10 mouse cellular contexts compared by ENCODE assay signal in genomic region chr19:56808771-56809170, GRCm38 (mm10). TPM values are rescaled to one million over a fixed set of nuclear protein-coding genes. Genes with fewer than 3 reads are reported as not detected.
A peak's percentile ranks its signal among the peaks of the same experiment; 100 is the strongest.
DNase-seq lines count a peak whose midpoint lies in the region; ATAC-seq and TF ChIP-seq lines count a peak whose summit lies in the region.
"Had no signal": no experiment of that assay in that cellular context is flagged by ENCODE, and none has a peak within 500 bp of the region (broad histone marks: within the 10 kb centered on the region; RNA-seq: fewer than 3 reads in every experiment).

No protein-coding gene starts in this region.

- peak; percentile 45 for TF ChIP-seq CTCF in liver, embryonic 14.5 days (IDR thresholded peaks at IDR 0.05; ENCODE audit: low read depth)
- TF ChIP-seq CTCF in MEL (IDR thresholded peaks at IDR 0.05 in 2 of 3, conservative IDR thresholded peaks at IDR 0.05 in 1 of 3; ENCODE audit: control insufficient read depth in 1 of 3, insufficient read depth in 1 of 3, low read depth in 2 of 3, low read length in 3 of 3, poor library complexity in 1 of 3, severe bottlenecking in 1 of 3) = peak; percentile 60 to 66 (median 61)
- peak; percentile 71 for TF ChIP-seq CTCF in hindbrain, postnatal 0 days (IDR thresholded peaks at IDR 0.05; ENCODE audit: low read depth)

- no peak overlapping the region for H3K4me2 ChIP-seq in liver, embryonic 14.5 days (ENCODE audit: low read depth)
- no peak overlapping the region for H3K4me2 ChIP-seq in liver, embryonic 12.5 days
- H3K4me2 ChIP-seq in hindbrain, postnatal 0 days (ENCODE audit: low read depth, low read length) = no peak overlapping the region
- H3K4me2 ChIP-seq: intestine, embryonic 15.5 days had no signal

- no peak overlapping the region for H3K4me3 ChIP-seq in liver, embryonic 14.5 days (ENCODE audit: insufficient read depth in 1 of 2, low read depth in 2 of 2, low read length in 2 of 2)
- no peak overlapping the region for H3K4me3 ChIP-seq in liver, embryonic 12.5 days
- H3K4me3 ChIP-seq in MEL (ENCODE audit: control insufficient read depth in 1 of 2, insufficient read depth in 1 of 2, low read depth in 2 of 2, low read length in 2 of 2) = no peak overlapping the region
- H3K4me3 ChIP-seq in hindbrain, postnatal 0 days (ENCODE audit: low read length) = no peak overlapping the region
- H3K4me3 ChIP-seq: intestine, embryonic 15.5 days had no signal

- DNase-seq in cerebellum, postnatal 10 days = peak; percentile 43 to 62
- no peak for DNase-seq in cerebellum, adult 9-10 months
- DNase-seq in liver, embryonic 14.5 days (ENCODE audit: low read depth in 3 of 3, low spot score in 3 of 3) = no peak
- DNase-seq in MEL (ENCODE audit: low read depth, low spot score) = peak; percentile 38
- peak; percentile 79 for DNase-seq in hindbrain, postnatal 0 days (ENCODE audit: low spot score)
- DNase-seq in adrenal gland, postnatal 36 days = no peak
- DNase-seq in frontal cortex, adult 2 months (ENCODE audit: extremely low spot score in 1 of 2, low spot score in 1 of 2) = no peak
- DNase-seq: cerebellum, adult 8-10 months had no signal

- no peak overlapping the region for H3K9ac ChIP-seq in liver, embryonic 14.5 days (replicated peaks)
- no peak overlapping the region for H3K9ac ChIP-seq in liver, embryonic 12.5 days
- H3K9ac ChIP-seq in MEL (ENCODE audit: control insufficient read depth, low read depth, low read length, poor library complexity, severe bottlenecking) = no peak overlapping the region
- H3K9ac ChIP-seq in hindbrain, postnatal 0 days (replicated peaks; ENCODE audit: low read length) = no peak overlapping the region
- H3K9ac ChIP-seq: intestine, embryonic 15.5 days had no signal

- H3K36me3 ChIP-seq in liver, embryonic 14.5 days (replicated peaks; ENCODE audit: control insufficient read depth, insufficient read depth, low read depth) = peaks cover 12% of the 10 kb centered on the region
- H3K36me3 ChIP-seq in liver, embryonic 12.5 days = peaks cover 76% of the 10 kb centered on the region
- H3K36me3 ChIP-seq in MEL (ENCODE audit: control insufficient read depth in 1 of 2, insufficient read depth in 2 of 2, low read length in 2 of 2) = peaks cover 19 to 31% of the 10 kb centered on the region in 2 experiments
- H3K36me3 ChIP-seq in hindbrain, postnatal 0 days (ENCODE audit: insufficient read depth, low read length) = peaks cover 20% of the 10 kb centered on the region; the same call in 1 of the 2 replicates

- H3K4me1 ChIP-seq in liver, embryonic 14.5 days (replicated peaks; ENCODE audit: control insufficient read depth in 2 of 2, insufficient read depth in 2 of 2, low read length in 1 of 2) = peaks cover 0 to 5% of the 10 kb centered on the region in 2 experiments; a peak in 1 of 4 replicates
- peaks cover 17% of the 10 kb centered on the region for H3K4me1 ChIP-seq in liver, embryonic 12.5 days
- H3K4me1 ChIP-seq in MEL (ENCODE audit: control insufficient read depth in 1 of 2, insufficient read depth in 2 of 2, low read length in 2 of 2) = peaks cover 9 to 12% of the 10 kb centered on the region in 2 experiments
- H3K4me1 ChIP-seq in hindbrain, postnatal 0 days (ENCODE audit: insufficient read depth, low read length) = no peaks in the 10 kb centered on the region

- ATAC-seq in liver, embryonic 14.5 days (ENCODE audit: insufficient read depth) = no peak
- ATAC-seq in liver, embryonic 12.5 days = no peak
- ATAC-seq in hindbrain, postnatal 0 days = no peak
- ATAC-seq: intestine, embryonic 15.5 days had no signal

- no peak overlapping the region for H3K27ac ChIP-seq in liver, embryonic 14.5 days
- no peak overlapping the region for H3K27ac ChIP-seq in liver, embryonic 12.5 days
- H3K27ac ChIP-seq in MEL (ENCODE audit: control insufficient read depth, low read depth, low read length) = no peak overlapping the region
- no peak overlapping the region for H3K27ac ChIP-seq in hindbrain, postnatal 0 days
- H3K27ac ChIP-seq: intestine, embryonic 15.5 days had no signal

- peaks cover 2% of the 10 kb centered on the region; the same call in 1 of the 2 replicates for H3K79me2 ChIP-seq in MEL (ENCODE audit: control insufficient read depth, insufficient read depth, low read length, poor library complexity)

- peak; percentile 30 for TF ChIP-seq RAD21 in MEL (IDR thresholded peaks at IDR 0.05; ENCODE audit: low read depth, low read length)

- no peak for TF ChIP-seq EP300 in liver, embryonic 14.5 days (IDR thresholded peaks at IDR 0.05; ENCODE audit: low read depth)
- TF ChIP-seq EP300 in MEL (IDR thresholded peaks at IDR 0.05; ENCODE audit: low read depth in 1 of 2, low read length in 2 of 2) = no peak

- H3K27me3 ChIP-seq in liver, embryonic 14.5 days (ENCODE audit: control insufficient read depth, insufficient read depth, low read length) = no peaks in the 10 kb centered on the region
- H3K27me3 ChIP-seq in liver, embryonic 12.5 days (replicated peaks) = no peaks in the 10 kb centered on the region
- no peaks in the 10 kb centered on the region for H3K27me3 ChIP-seq in MEL (ENCODE audit: control insufficient read depth in 1 of 2, insufficient read depth in 2 of 2, low read length in 2 of 2)
- no peaks in the 10 kb centered on the region for H3K27me3 ChIP-seq in hindbrain, postnatal 0 days (ENCODE audit: insufficient read depth, low read length)
- H3K27me3 ChIP-seq: intestine, embryonic 15.5 days had no signal

- H3K9me3 ChIP-seq in liver, embryonic 14.5 days (ENCODE audit: control insufficient read depth, low read length) = no peaks in the 10 kb centered on the region
- no peaks in the 10 kb centered on the region for H3K9me3 ChIP-seq in liver, embryonic 12.5 days (replicated peaks)
- no peaks in the 10 kb centered on the region for H3K9me3 ChIP-seq in MEL (replicated peaks; ENCODE audit: insufficient read depth, low read length)
- no peaks in the 10 kb centered on the region for H3K9me3 ChIP-seq in hindbrain, postnatal 0 days (ENCODE audit: low read length)
- H3K9me3 ChIP-seq: intestine, embryonic 15.5 days had no signal

- no peak for TF ChIP-seq POLR2A in MEL (IDR thresholded peaks at IDR 0.05; ENCODE audit: control insufficient read depth in 1 of 2, insufficient read depth in 1 of 2, low read depth in 1 of 2, low read length in 2 of 2, poor library complexity in 1 of 2)

- WGBS in liver, embryonic 14.5 days (ENCODE audit: insufficient replicate concordance) = 65% methylated on average over 5 of the region's 5 CpGs
- 62% methylated on average over 5 of the region's 5 CpGs for WGBS in liver, embryonic 12.5 days (ENCODE audit: insufficient replicate concordance)
- WGBS in hindbrain, postnatal 0 days = 52% methylated on average over 5 of the region's 5 CpGs

TF ChIP-seq in MEL, 35 proteins besides CTCF, POLR2A, EP300 and RAD21:
- TF ChIP-seq USF2 (IDR thresholded peaks at IDR 0.05; ENCODE audit: borderline replicate concordance in 1 of 2, insufficient read depth in 1 of 2, low read depth in 1 of 2, low read length in 2 of 2) (no peak), MAX (IDR thresholded peaks at IDR 0.05; ENCODE audit: low read length) (no peak), SMC3 (IDR thresholded peaks at IDR 0.05; ENCODE audit: low read depth, low read length) (peak; percentile 37; the same call in 1 of the 2 replicates), SIN3A (IDR thresholded peaks at IDR 0.05; ENCODE audit: low read length) (peak; percentile 34; the same call in 1 of the 2 replicates), MXI1 (IDR thresholded peaks at IDR 0.05; ENCODE audit: low read depth, low read length) (no peak), ZC3H11A (IDR thresholded peaks at IDR 0.05; ENCODE audit: low read depth, low read length) (0 out of 2 replicates have a peak, but pooled peaks have one; percentile 6)

RNA-seq across cellular contexts. Expression of gene Ccdc186, which starts 13.2 kb away (rescaled TPM):
- polyA plus RNA-seq in liver, embryonic 14.5 days (2012; rRNA removed) = 1.5 and 2.3 TPM in 2 replicates
- polyA plus RNA-seq in liver, embryonic 14.5 days (2014; fragmentation: Nextera tagmentation; extraction: Ambion mirVana) = 4.9 and 5.1 TPM in 2 replicates
- 7.7 and 8.1 TPM in 2 replicates for polyA plus RNA-seq in liver, embryonic 12.5 days (2016; fragmentation: Nextera tagmentation; extraction: Ambion mirVana)
- 7.9 and 21.8 TPM in 2 replicates for total RNA-seq in MEL (2012; rRNA removed)
- 10 to 100 TPM; 21.9 to 72.2 TPM for polyA plus RNA-seq in MEL (2012; ENCODE audit: insufficient read depth in 1 of 2, insufficient read length in 2 of 2, low read depth in 1 of 2, low replicate concordance in 2 of 2, missing spikeins in 1 of 2)
- total RNA-seq in hindbrain, postnatal 0 days (2014; rRNA removed) = 11.7 and 12.4 TPM in 2 replicates
- polyA plus RNA-seq in hindbrain, postnatal 0 days (2015; fragmentation: Nextera tagmentation; extraction: Ambion mirVana) = 21.7 and 22.7 TPM in 2 replicates
- total RNA-seq in adrenal gland, postnatal 36 days (2021) = 10 to 100 TPM; 22.9 to 27.2 TPM
- polyA plus RNA-seq in frontal cortex, adult 2 months (2012; rRNA removed) = 15.0 and 15.7 TPM in 2 replicates

RNA-seq across cellular contexts. Expression of gene Tdrd1, which starts 17.2 kb away (rescaled TPM):
- polyA plus RNA-seq in liver, embryonic 14.5 days (2012; rRNA removed) = under 0.01 and 0.02 TPM in 2 replicates
- polyA plus RNA-seq in liver, embryonic 14.5 days (2014; fragmentation: Nextera tagmentation; extraction: Ambion mirVana) = 0.05 TPM in 1 of 2 replicates, not detected in the other
- polyA plus RNA-seq in liver, embryonic 12.5 days (2016; fragmentation: Nextera tagmentation; extraction: Ambion mirVana) = 0.20 TPM in 2 replicates
- not detected in 2 replicates for total RNA-seq in MEL (2012; rRNA removed)
- polyA plus RNA-seq in MEL (2012; ENCODE audit: insufficient read depth in 1 of 2, insufficient read length in 2 of 2, low read depth in 1 of 2, low replicate concordance in 2 of 2, missing spikeins in 1 of 2) = not detected
- total RNA-seq in hindbrain, postnatal 0 days (2014; rRNA removed) = 0.94 and 1.0 TPM in 2 replicates
- 0.68 and 0.81 TPM in 2 replicates for polyA plus RNA-seq in hindbrain, postnatal 0 days (2015; fragmentation: Nextera tagmentation; extraction: Ambion mirVana)
- under 1 TPM; 0.07 to 0.10 TPM for total RNA-seq in adrenal gland, postnatal 36 days (2021)
- polyA plus RNA-seq in frontal cortex, adult 2 months (2012; rRNA removed) = 0.21 and 0.30 TPM in 2 replicates

Comparison
In these comparisons a context has a peak if more than half of its experiments do, and no peak if none do; other contexts are left out.
1. DNase-seq: peak in cerebellum, postnatal 10 days (2 of 2), MEL (single experiment) and hindbrain, postnatal 0 days (single experiment); none in cerebellum, adult 9-10 months (single experiment), liver, embryonic 14.5 days (0 of 3), adrenal gland, postnatal 36 days (0 of 2) and frontal cortex, adult 2 months (0 of 2).
2. Peak in every context shown above with its lines, with median percentiles within 50 percentile points of each other: CTCF ChIP-seq.